8 mouse cellular contexts compared by ENCODE assay signal in genomic region chr1:39650435-39651240, GRCm38 (mm10). TPM values are rescaled to one million over a fixed set of nuclear protein-coding genes. Genes with fewer than 3 reads are reported as not detected.
A peak's percentile ranks its signal among the peaks of the same experiment; 100 is the strongest.
DNase-seq lines count a peak whose midpoint lies in the region; ATAC-seq and TF ChIP-seq lines count a peak whose summit lies in the region.

No protein-coding gene starts in this region.

- H3K4me3 ChIP-seq in left cerebral cortex, adult 2 months: peak overlapping the region; percentile 93

- peak; percentile 10 for ATAC-seq in inflammation-experienced regulatory T-cells, adult 6 months

- peak overlapping the region; percentile 93 for H3K27ac ChIP-seq in left cerebral cortex, adult 2 months

- peak; percentile 75 for TF ChIP-seq CTCF in left cerebral cortex, adult 2 months (IDR thresholded peaks at IDR 0.05)

- intact Hi-C loops in left cerebral cortex, adult 2 months (cut with DNase I): loop anchor here (1.0 to 5.0 kb wide), 5 partner anchors 35 to 252 kb away; partner anchors contain the start of gene Rnf149

- DNase-seq in adrenal gland, postnatal 10 days: peak; percentile 84
- peak; percentile 87 for DNase-seq in embryo, embryonic 10.5 days (ENCODE audit: low spot score)
- peak; percentile 40 for DNase-seq in gastrocnemius, postnatal 25 days
- peak; percentile 73 to 80 for DNase-seq in left cerebral cortex, adult 2 months (ENCODE audit: extremely low spot score in 1 of 2, low spot score in 2 of 2)
- DNase-seq in lung, postnatal 25 days (ENCODE audit: low spot score): peak; percentile 14
- peak; percentile 46 for DNase-seq in ovary, postnatal 14 days (ENCODE audit: low spot score)
- peak; percentile 56 for DNase-seq in urinary bladder, postnatal 14 days (ENCODE audit: low spot score)

RNA-seq across cellular contexts. Expression of gene Creg2, which starts 0.6 kb away (rescaled TPM):
- total RNA-seq in adrenal gland, postnatal 10 days (2021): 1 to 10 TPM in 1 of 2 experiments, under 1 TPM in 1; 0.36 to 1.1 TPM
- under 1 TPM in 1 of 2 experiments, not detected in 1; 0.05 TPM for total RNA-seq in gastrocnemius, postnatal 25 days (2021)
- under 1 TPM in 1 of 3 experiments, not detected in 2; 0.09 TPM for polyA plus RNA-seq in inflammation-experienced regulatory T-cells, adult 6 months (2017; shearing (Covaris generic))
- 10 to 100 TPM; 81.1 to 90.6 TPM for total RNA-seq in left cerebral cortex, adult 2 months (2021)

Comparison
In these comparisons a context has a peak if more than half of its experiments do, and no peak if none do; other contexts are left out.
1. Peak in every context shown above with its lines: DNase-seq, ATAC-seq, H3K4me3 ChIP-seq and H3K27ac ChIP-seq.
2. DNase-seq: peak in every context shown above with its lines; median percentile 87 in embryo, embryonic 10.5 days; 84 in adrenal gland, postnatal 10 days; 76 in left cerebral cortex, adult 2 months; 56 in urinary bladder, postnatal 14 days; 46 in ovary, postnatal 14 days; 40 in gastrocnemius, postnatal 25 days; 14 in lung, postnatal 25 days.
3. RNA of gene Creg2, which starts 0.6 kb away (total RNA-seq): 81.1 to 90.6 TPM in left cerebral cortex, adult 2 months; 0.36 to 1.1 TPM in adrenal gland, postnatal 10 days and 0.05 TPM in gastrocnemius, postnatal 25 days; every median in the first group is over 10 times any median in the second.